Mouse (Mus musculus) splenic B cell, adult 2 months (primary cell): ENCODE data around the gene Glud1.

Source experiments
- DNase-seq: peaks from one replicate; pipeline ENCODE4 v3.0.0-alpha.2; 2011; ENCODE audit warnings: low read depth, low spot score
- H3K27me3 ChIP-seq: 2 replicates; pipeline ENCODE4 v1.6.1; 2012; ENCODE audit warnings: mild to moderate bottlenecking, low read length, moderate library complexity, mixed read lengths; ENCODE audit not compliant: control insufficient read depth, poor library complexity, insufficient read depth, severe bottlenecking
- H3K36me3 ChIP-seq: 2 replicates; pipeline ENCODE4 v1.6.1; 2012; ENCODE audit warnings: mild to moderate bottlenecking, low read length, moderate library complexity, mixed read lengths; ENCODE audit not compliant: control insufficient read depth, poor library complexity, insufficient read depth, severe bottlenecking

The Glud1 gene

DNA sequence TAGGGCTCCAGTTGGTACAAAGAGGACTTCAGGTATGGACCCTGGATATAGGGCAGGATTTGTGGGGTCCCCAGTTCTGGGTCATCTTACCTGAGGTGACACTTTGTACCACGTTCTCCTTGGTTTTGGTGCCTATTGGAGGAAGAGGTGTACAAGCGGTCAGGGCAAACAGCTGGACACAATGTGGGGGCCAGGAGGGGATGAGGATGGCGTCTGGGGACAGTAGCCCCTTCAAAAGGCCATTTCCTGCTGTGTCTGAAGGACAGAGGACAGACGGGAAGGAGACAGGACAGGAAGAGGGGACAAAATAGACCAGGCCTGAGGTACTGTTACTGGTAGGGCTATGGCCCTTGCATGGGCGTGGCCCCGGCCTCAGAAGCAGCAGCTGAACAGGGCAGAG lies 63.1 kb downstream of the Glud1 start:
- DNase-seq = no peak
- H3K27me3 ChIP-seq = no peaks in the 10 kb centered on the region
- no peaks in the 10 kb centered on the region for H3K36me3 ChIP-seq

DNA sequence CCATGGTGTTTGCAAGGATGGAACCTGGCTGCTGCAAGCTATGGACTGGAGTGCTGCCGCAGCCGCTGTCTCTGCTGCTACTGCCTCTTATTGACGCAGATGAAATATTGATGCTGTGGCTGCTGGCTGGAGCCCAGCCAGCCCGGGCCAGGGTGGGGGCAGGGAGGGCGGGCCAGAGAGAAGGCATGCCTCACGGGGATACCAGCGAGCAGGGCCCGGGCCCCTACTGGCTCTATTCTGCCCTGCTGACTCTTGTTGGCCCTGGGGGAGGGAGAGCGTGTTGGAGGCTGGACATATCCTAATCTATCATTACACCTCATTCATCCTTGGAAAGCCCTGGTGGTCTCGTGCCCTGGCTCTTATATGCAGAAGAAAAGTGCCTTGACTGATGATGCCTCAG lies 64.0 kb downstream of the Glud1 start, which contains the start of gene Sncg:
Gene Sncg (minus strand): TSS at position 213 of the 400 bp plus-strand sequence.
- no peaks in the 10 kb centered on the region for H3K27me3 ChIP-seq
- no peaks in the 10 kb centered on the region for H3K36me3 ChIP-seq
- DNase-seq = no peak

DNA sequence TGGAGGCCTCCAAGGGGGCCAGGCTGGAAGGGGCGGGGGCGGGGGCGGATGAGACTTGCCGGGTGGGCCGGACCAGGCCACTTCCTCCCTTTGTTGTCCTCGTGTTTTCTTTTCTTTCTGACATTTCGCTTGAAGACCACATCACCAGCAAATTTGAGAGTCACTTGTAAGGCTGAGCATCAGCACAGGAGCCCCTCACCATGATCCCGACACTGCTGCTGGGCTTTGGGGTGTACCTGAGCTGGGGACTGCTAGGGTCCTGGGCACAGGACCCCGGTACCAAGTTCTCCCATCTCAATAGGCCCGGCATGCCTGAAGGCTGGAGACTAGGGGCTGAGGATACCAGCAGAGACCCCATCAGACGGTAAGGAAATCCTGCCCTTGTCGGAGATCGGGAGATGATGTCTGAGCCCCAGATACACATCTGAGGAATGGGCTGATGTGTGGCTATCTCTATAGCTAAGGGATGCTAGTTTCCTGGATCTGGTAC lies 64.9 kb downstream of the Glud1 start, which contains the start of gene Mmrn2:
Gene Mmrn2 (plus strand): TSS at position 51 of the 490 bp plus-strand sequence.
- no peak for DNase-seq
- Histone ChIP-seq H3K36me3 (no peaks in the 10 kb centered on the region), H3K27me3 (no peaks in the 10 kb centered on the region)

DNA sequence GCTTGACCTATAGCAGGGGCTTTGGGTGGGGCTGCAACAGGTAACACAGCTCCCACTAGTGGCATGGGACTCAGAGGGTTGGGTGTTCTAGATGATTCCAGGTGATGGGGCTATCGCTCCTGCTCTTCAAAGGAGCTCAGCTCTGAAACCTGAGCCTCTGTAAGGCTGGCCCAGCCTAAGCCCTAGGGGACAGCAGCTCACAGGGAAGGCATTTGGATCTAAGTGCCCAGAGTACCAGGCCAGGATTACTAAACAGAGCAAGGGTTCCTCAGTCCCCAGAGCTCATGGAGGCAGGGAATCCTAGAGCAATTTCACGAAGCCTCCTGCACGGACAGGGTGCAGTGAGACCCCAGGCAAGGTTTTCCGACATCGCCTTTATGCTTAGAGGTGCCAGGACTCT lies 65.4 kb downstream of the Glud1 start:
- no peaks in the 10 kb centered on the region for H3K36me3 ChIP-seq
- no peak for DNase-seq

DNA sequence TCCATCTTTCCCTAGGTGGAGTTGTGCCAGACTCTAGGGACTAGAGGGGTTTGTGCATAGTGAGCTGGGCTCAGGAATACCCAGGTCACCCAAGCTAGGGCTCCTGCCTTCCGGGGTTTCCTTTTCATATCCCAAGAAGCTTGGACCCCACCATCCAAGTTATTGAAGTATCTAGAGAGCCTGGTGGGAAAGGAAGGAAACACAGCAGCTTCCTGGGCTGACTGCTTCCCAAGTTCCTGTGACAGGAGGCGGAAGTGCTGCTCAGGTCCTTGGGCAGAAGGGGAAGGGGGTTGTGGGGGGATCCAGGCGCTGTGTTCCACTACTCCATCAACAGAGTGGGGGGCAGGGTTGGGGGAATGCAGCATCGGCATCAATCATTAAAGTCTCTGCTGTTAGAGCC lies 66.6 kb downstream of the Glud1 start:
- DNase-seq = no peak
- H3K27me3 ChIP-seq = no peaks in the 10 kb centered on the region
- no peaks in the 10 kb centered on the region for H3K36me3 ChIP-seq

More for the DNA sequence above, 65.4 kb downstream of the Glud1 start:
- no peaks in the 10 kb centered on the region for H3K27me3 ChIP-seq

DNA sequence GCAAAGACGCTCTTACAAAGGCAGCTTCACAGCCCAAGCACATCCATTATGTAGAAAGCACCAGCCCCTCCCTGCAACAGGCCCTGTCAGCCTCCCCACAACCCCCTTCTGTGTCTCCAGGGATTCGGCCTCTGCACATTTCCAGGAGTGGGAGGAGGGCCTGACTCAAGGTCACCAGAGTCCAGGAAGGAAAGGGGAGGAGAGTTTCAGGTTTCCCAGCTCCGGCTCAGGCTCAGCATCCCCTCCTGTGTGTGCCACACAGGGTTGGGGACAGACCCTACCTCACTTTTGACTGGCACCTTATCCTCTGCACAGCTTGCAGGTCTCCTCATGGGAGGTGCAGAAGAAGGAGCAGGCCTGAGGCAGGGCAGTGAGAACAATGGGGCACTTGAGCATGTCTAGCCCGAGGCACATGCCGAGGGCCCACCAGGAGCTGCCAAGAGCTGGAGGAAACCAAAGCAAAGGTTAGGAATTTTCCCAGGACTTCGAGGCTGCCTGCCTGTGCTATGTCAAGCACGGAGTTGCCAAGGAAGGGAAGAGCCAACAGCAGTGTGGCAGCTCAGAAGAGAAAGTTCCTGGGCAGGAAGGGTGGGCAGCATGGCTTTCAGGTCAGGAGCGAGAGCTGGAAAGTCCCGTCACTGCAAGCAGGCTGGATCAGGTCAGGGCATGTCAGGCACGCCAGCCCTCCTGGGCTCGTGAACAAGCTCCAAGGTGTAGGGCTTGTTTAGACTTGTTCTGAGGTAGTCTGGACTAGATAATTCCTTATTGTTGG lies 68.2 kb downstream of the Glud1 start:
- no peak for DNase-seq
- Histone ChIP-seq H3K27me3 (no peaks in the 10 kb centered on the region), H3K36me3 (no peaks in the 10 kb centered on the region)

DNA sequence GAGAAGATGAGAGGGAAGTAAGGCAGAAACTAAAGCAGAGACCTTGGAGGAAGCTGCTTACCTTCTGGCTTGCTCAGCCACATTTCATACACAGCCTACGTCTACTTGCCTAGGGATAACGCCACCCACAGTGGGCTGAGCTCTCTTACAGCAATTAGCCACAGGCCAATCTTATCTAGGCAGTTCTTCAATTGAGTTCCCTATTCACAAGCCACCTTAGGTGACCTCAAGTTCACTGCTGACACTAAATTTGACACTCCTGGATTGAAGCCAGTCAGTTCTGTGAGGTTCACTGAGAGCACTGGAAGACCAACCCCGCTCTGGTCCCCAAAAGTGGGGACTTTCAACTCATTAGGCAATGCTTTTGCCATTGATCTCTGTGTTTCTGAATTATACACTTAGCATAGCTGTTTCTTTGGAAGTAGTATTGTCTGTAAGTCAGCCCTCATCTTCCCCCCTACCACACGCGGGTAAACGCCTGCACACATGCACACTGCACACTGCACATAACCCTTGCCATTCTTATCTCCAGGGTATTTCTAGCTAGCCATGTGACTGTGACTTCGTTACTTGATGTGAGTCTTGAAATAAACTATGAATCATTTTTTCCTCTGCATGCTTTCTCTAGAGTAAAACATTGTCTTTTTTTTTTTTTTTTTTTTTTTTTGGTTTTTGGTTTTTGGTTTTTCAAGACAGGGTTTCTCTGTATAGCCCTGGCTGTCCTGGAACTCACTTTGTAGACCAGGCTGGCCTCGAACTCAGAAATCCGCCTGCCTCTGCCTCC lies 72.6 kb downstream of the Glud1 start:
- Histone ChIP-seq H3K27me3 (no peaks in the 10 kb centered on the region), H3K36me3 (no peaks in the 10 kb centered on the region)
- no peak for DNase-seq

DNA sequence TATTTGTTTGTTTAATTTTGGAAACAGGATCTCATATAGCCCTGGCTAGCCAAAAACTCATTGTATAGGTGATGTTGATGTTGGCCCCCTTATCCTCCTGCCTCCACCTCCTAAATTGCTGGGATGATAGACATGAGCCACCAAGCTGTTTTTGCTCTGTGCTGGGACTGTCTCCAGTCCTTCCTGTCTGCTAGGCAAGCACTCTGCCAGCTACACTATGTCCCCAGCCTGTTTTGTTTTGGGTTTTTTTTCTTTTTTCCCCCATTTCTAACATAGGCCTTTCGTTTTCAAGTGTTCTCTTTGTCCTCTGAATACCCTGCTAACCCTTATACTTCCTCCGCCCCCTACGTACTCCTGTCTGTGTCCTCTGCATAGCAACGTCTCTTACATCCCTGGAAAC lies 82.8 kb downstream of the Glud1 start:
- no peak for DNase-seq
- no peaks in the 10 kb centered on the region for H3K27me3 ChIP-seq
- H3K36me3 ChIP-seq = no peaks in the 10 kb centered on the region
